Mouse (Mus musculus) T-helper 2 cell (primary cell): ENCODE measurements around the gene Atp11a.

Experiments used
- in situ Hi-C: fragments of 300-600 bp; cut with MboI, MseI; formaldehyde crosslinking; loops from one replicate; pipeline ENCODE4 v1.15.1; 2025; ENCODE audit warnings: high pct_unique_total_duplicates

Gene Atp11a

GRCm38 (mm10) chr8:12811231-12811630 is 54.4 kb downstream of the Atp11a start:
- in situ Hi-C loops: no loop called here

DNA sequence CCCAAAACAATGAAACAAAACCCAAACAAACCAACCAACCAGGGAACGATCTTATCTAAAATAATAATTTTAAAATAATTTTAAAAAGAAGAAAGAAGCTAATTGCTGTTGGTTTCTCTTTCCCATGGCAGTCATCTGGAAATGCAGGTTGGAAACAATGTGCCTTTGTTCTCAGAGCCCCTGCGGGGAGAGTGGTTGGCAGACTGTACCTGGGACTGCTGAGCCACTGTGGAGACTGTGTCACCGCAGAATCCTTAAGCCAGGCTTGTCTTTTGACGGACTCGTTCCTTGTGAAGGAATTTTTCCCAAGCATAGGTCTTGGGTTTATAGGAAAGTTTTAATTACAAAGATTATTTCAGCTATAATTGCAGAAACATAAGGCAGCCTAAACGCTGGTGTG is 59.6 kb downstream of the Atp11a start:
- in situ Hi-C loops: no loop called here

DNA sequence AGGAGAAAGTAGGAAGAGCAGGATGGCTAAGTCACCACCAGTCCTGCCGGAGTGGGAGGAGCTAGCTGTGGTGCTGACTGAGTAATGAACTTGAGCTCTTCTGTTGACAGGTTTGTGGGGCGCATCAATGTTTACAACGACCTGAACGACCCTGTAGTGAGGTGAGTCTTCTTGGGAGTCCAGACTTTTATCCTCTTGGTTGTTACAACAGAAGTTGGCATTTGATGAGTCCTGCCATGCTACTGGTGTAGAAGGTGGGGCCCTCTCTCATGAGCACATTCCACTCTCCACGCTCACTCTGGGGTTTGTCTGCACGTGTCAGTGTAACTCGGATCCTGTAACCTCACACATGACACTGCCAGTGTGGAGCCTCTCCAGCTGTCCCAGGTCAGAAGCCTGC is 66.1 kb downstream of the Atp11a start:
- in situ Hi-C loops: loop anchor here (5.0 kb wide), 1 partner anchor 61 kb away; no protein-coding TSS in a partner anchor

GRCm38 (mm10) chr8:12824562-12824961 is 67.7 kb downstream of the Atp11a start:
- in situ Hi-C loops: loop anchor here (5.0 kb wide), 1 partner anchor 62 kb away; no protein-coding TSS in a partner anchor

DNA sequence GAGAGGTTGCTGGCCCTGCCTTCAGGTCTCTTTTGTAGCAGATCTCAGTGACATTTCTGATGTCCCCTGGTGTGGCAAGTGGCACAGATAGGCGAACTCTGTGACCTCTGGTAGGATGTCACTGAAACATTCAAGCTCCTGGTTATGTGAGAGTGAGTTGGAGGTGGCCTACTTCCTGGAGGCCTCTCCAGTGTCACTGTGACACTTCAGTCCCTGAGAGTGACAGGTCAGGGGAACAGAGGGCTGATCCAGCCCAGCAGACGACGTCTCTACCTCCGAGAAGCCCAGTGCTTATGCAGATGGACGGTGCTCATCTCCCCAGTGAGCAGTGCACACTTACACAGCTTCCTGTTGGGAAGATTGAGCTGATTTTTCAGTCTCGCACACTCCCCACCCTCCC is 68.4 kb downstream of the Atp11a start:
- in situ Hi-C loops: no loop called here

DNA sequence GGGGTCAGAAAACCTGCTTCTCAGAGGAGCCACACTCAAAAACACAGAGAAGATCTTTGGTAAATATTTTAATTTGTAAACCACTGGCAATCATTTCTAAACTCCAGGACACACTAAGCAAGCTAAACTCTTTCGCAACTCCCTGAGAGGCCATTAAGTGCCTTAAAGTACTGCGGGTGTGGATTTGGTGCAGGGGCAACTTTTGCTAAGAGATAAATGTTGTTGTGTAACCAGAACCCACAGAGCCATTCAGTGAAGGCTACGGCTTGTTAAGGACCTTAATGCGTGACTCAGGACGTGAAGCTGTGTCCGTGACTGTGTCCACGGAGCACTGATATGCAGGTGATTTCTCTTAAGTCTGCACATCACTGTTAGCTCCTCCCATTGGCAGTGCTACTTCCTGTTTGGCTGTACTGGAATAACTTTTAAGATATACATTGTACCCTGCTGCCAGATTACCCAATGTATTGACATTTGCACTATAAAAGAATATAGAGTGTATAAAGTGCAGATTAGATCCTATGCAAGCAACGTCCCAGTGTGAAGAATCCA is 68.9 kb downstream of the Atp11a start:
- in situ Hi-C loops: no loop called here

DNA sequence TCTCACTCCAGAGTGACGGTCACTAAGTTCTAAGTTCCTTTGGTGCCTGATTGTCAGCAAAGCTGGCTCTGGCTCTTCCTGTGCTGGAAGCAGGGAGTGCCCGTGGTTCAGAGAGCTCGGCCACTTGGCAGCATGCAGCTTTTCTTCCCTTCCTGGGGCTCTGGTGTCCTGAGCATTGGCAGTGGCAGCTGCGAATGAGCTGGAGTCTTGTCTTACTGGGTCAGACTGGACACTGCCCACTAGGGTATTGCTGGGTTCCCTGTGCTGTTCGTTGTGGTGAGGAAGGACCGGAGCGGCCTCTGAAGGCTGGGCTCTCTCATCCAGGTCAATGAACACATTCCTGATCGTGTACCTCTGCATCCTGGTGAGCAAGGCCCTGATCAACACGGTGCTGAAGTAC is 70.3 kb downstream of the Atp11a start:
- in situ Hi-C loops: no loop called here

- in situ Hi-C loops: no loop called here
These were observed 71.5 kb downstream of the Atp11a start for GRCm38 (mm10) chr8:12828298-12828697.

DNA sequence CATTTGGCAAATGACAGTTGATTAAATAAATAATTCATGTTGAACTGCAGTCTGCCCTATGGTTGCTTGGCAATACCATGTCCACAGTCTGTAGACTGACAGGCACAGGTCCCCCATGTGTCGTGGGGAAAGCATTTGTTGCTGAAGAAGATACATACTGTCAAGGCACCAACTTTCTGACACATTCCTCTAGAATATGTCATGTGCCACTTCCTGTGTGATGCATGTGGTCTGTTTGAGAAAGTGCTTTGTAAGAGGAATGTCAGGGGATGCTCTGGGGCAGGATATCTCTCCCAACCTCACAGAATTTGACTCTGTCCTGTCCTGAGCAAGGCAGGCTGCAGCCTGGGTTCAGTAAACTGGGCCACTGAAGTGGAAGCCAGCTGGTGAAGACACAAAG is 72.6 kb downstream of the Atp11a start:
- in situ Hi-C loops: no loop called here

DNA sequence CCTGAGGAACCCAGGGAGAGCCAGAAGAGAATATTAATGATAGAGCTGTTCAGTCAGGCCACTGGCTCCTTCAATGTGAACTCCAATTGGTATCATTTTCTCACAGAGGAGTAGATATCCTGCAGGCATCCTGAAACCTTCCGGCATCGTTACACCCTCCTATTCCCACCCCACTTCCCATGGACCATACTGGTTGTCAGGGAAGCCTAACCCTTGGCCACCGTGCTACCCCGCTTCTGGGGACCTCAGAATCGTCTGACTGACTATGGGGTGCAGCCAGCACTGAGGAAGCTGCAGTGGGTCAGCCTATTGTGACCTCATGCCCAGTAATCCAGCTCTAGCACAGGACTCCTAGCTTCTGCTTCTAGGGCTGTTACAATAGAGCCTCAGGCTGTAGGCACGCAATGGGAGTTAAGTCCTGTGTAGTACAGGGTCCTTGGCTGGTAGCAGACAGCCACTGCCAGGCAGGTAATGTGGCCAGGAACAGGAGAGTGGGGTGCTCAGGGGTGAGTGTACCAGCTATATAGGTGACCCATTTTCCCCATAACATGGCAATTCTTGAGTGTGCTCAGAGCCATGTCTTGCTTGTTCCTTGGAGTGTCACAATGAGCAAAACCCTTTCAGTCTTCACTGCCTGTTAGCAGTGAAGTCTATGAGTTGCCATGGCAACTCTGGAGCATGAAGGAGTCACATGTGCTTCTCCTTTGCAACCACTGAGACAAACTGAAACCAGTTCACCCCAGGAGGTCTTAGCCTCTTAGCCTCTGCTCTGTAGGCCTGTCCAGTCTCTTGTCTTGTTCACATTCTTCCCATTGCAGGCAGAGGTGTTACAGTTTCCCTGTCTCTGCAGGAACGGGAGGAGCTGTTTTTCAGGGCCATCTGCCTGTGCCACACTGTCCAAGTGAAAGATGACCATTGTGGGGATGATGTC is 75.1 kb downstream of the Atp11a start:
- in situ Hi-C loops: no loop called here

GRCm38 (mm10) chr8:12833616-12834015 is 76.8 kb downstream of the Atp11a start:
- in situ Hi-C loops: no loop called here

DNA sequence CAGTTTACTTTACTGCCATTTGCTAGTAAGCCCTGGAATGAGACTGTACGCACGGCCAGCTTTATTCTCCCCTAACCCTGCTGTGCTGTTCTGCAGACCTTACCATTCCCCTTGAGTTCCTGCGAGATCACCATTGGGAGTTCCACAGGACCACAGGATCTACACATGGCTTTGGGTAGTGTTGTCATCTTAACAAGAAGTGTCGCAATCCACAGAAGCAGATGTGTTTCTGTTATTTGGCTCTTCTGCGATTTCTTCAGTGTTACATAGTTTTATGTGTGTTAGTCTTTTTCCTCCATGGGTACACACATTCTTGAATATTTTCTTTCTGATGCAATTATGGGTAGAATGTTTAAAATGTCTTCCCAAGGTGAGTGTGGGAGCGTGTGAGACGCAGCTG is 84.0 kb downstream of the Atp11a start:
- in situ Hi-C loops: no loop called here

- in situ Hi-C loops: no loop called here
These were observed 85.7 kb downstream of the Atp11a start for GRCm38 (mm10) chr8:12842342-12842995.

GRCm38 (mm10) chr8:12844347-12844950 is 87.6 kb downstream of the Atp11a start:
- in situ Hi-C loops: no loop called here

DNA sequence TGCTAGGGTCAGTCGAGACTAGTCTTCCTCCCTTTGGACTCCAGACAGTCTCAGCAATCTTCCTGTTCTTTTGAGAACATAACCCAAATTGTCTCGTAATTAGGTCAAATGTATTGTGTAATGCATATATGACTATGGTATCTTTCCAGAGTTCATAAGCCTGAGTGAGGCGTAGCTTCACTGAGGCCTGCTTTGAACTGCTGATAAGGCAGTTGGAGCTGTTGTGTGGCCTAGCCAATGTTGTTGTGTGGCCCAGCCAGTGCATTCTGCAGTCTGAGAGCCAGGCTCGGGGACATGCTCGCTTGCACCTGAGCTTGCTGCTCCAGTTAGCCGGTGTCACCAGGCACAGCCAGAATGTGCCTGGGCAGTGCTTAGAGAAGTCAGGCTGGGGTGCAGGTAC is 89.6 kb downstream of the Atp11a start:
- in situ Hi-C loops: no loop called here

GRCm38 (mm10) chr8:12851241-12851640 is 94.4 kb downstream of the Atp11a start:
- in situ Hi-C loops: no loop called here

DNA sequence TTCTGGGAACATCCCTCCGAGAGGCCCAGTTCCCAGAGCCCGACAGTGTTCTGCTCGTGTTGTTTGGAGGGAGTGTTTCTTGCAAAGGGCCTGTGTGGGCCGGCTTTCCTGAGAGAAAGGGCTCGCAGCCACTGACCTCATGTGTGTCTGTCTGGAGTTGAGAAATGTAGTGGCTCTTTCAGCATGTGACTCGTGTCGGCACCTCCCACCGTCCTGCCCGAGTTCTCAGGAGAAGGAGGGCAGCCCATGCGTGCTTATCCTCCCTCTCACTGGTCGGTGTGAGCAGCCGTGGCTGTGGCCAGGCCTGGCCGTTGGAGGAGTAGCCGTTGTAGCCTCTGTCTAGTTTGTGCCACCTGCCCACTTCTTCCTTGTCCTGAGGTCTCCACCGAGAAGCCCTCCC is 99.2 kb downstream of the Atp11a start:
- in situ Hi-C loops: no loop called here

GRCm38 (mm10) chr8:12863061-12863460 is 106.2 kb downstream of the Atp11a start:
- in situ Hi-C loops: no loop called here

- in situ Hi-C loops: no loop called here
These were observed 106.8 kb downstream of the Atp11a start for GRCm38 (mm10) chr8:12863608-12864007.

- in situ Hi-C loops: no loop called here
These were observed 109.0 kb downstream of the Atp11a start for GRCm38 (mm10) chr8:12865790-12866189.

- in situ Hi-C loops: no loop called here
These were observed 112.8 kb downstream of the Atp11a start for GRCm38 (mm10) chr8:12869661-12870060.

- in situ Hi-C loops: no loop called here
These were observed 113.8 kb downstream of the Atp11a start for GRCm38 (mm10) chr8:12870656-12871055.
